Mouse (Mus musculus) frontal cortex, postnatal 36 days (tissue): ENCODE measurements at regions not wholly inside any gene's neighbourhood (a gene's known extent, or its start where the extent isn't known, plus 50 kb on each side); places are given as distances from the start of the nearest gene placed in this dataset.

ENCODE experiments used
- DNase-seq, 2 experiments: peaks; one replicate each; pipeline ENCODE4 v3.0.0; 2022; ENCODE audit warnings: low spot score in 2 of 2

DNA sequence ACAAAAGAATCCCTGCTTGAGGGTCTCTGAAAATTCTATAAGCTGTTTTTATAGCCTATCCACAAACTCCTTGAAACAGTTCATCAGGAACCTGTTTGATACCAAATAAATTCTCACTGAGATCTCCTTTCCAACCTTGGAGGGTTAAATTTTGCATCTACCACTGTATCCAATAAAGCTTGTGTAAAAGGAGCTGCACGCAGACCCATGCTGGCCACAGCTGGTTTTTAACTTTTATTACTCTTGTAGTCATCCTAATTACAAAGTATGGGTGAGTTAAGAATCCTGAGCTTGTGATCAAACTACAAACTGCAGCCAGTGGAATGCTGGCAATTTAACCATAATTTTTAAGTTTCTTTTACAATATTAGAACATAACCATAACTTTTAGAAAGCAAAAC, 59.0 kb upstream of the Ell2 start:
- DNase-seq = no peak

- DNase-seq = no peak
Observed at GRCm38 (mm10) chr13:75651941-75652340, 54.6 kb upstream of the Ell2 start.

DNA sequence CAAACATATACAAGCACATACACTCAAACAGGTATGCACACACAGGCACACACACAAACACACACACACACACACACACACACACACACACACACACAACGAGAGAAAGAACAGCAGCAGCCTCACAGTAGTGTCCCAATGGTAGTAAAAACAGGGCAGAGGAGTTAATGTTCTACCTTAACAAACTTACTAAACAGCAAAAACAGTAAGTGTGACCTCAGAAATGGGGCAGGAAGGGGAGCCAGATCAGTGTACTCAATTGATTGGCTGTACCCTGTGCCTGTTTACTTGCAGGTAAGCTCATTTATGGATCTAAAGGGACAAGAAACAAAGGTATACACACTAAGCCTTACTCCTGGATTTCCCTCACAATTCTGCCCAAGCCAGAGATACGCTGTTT, 53.6 kb upstream of the Ell2 start:
- DNase-seq = no peak
